Mouse (Mus musculus) bone marrow, adult 2 months (tissue): ENCODE data around the gene Plekha5. TPM values are rescaled to one million over a fixed set of nuclear protein-coding genes. Genes with fewer than 3 reads are reported as not detected.

Experiments
- H3K27ac ChIP-seq: fragments of 200-500 bp; 2 replicates; pipeline ENCODE4 v1.5.1; 2012; ENCODE audit warnings: low read depth, mild to moderate bottlenecking, control low read depth, inconsistent platforms, low read length; ENCODE audit not compliant: control insufficient read depth, poor library complexity, insufficient read depth
- H3K4me1 ChIP-seq: fragments of 200-500 bp; 2 replicates; pipeline ENCODE4 v1.6.1; 2011; ENCODE audit warnings: low read length; ENCODE audit not compliant: control insufficient read depth, insufficient read depth
- H3K4me3 ChIP-seq: fragments of 200-500 bp; replicated peaks from 2 replicates; pipeline ENCODE3; 2011; ENCODE audit warnings: mild to moderate bottlenecking, low read depth, low read length, control low read depth; ENCODE audit not compliant: control insufficient read depth
- CTCF ChIP-seq: fragments of 200-500 bp; IDR thresholded peaks from 2 replicates; pipeline ENCODE4 v1.5.1; 2011; ENCODE audit warnings: low read length, control low read depth; ENCODE audit not compliant: control insufficient read depth, insufficient read depth
- POLR2A ChIP-seq: fragments of 200-500 bp; IDR thresholded peaks from 2 replicates; pipeline ENCODE4 v1.6.1; 2011; ENCODE audit warnings: low read depth, mild to moderate bottlenecking, control low read depth, low read length, borderline replicate concordance; ENCODE audit not compliant: control insufficient read depth
- WGBS: fragments of 180-500 bp; shearing (Covaris S2); methylation state at CpG from one replicate; pipeline ENCODE4 v1.1.7; 2018; 5-methylcytosine and 5-hydroxymethylcytosine counted together
- polyA plus RNA-seq: library from polyadenylated mRNA; stranded (reverse); fragments of >200 nt; gene quantifications from 2 replicates; pipeline ENCODE4 v1.2.4, GENCODE M21; 2011; ENCODE audit warnings: low replicate concordance; ENCODE audit not compliant: missing spikeins, insufficient read depth, insufficient read length

Plekha5 gene
- polyA plus RNA-seq, 1 experiment: 3.8 TPM

GRCm38 (mm10) chr6:140448010-140448739, 24.3 kb downstream of the Plekha5 start:
- Histone ChIP-seq H3K27ac (no peak overlapping the region), H3K4me3 (no peak overlapping the region), H3K4me1 (no peaks in the 10 kb centered on the region)
- WGBS: 89% methylated on average over 21 of the region's 21 CpGs
- TF ChIP-seq CTCF (no peak), POLR2A (no peak)

- Histone ChIP-seq H3K4me3 (no peak overlapping the region), H3K4me1 (no peaks in the 10 kb centered on the region), H3K27ac (no peak overlapping the region)
- 82% methylated on average over 5 of the region's 5 CpGs for WGBS
- TF ChIP-seq CTCF (no peak), POLR2A (no peak)
These were observed 26.8 kb downstream of the Plekha5 start for GRCm38 (mm10) chr6:140450693-140451092.

GRCm38 (mm10) chr6:140452736-140453135, 28.9 kb downstream of the Plekha5 start:
- TF ChIP-seq POLR2A: no peak
- no peak for TF ChIP-seq CTCF
- Histone ChIP-seq H3K4me1 (no peaks in the 10 kb centered on the region), H3K27ac (no peak overlapping the region; the same call in 1 of the 2 replicates), H3K4me3 (no peak overlapping the region)
- 86% methylated on average over 8 of the region's 8 CpGs for WGBS

- WGBS: 70% methylated on average over 5 of the region's 5 CpGs
- H3K4me3 ChIP-seq: no peak overlapping the region
- no peaks in the 10 kb centered on the region for H3K4me1 ChIP-seq
- no peak for TF ChIP-seq CTCF
- no peak for TF ChIP-seq POLR2A
- H3K27ac ChIP-seq: no peak overlapping the region
These were observed 29.6 kb downstream of the Plekha5 start for GRCm38 (mm10) chr6:140453454-140453853.

GRCm38 (mm10) chr6:140454388-140454787, 30.5 kb downstream of the Plekha5 start:
- H3K27ac ChIP-seq: no peak overlapping the region
- 83% methylated on average over 3 of the region's 3 CpGs for WGBS
- TF ChIP-seq CTCF (no peak), POLR2A (no peak)
- no peaks in the 10 kb centered on the region for H3K4me1 ChIP-seq
- H3K4me3 ChIP-seq: no peak overlapping the region

GRCm38 (mm10) chr6:140455851-140456250, 32.0 kb downstream of the Plekha5 start:
- TF ChIP-seq POLR2A (no peak), CTCF (no peak)
- Histone ChIP-seq H3K4me3 (no peak overlapping the region), H3K4me1 (no peaks in the 10 kb centered on the region), H3K27ac (no peak overlapping the region)
- 73% methylated on average over 3 of the region's 3 CpGs for WGBS

- no peak overlapping the region for H3K27ac ChIP-seq
- TF ChIP-seq POLR2A (no peak), CTCF (no peak)
- WGBS: 84% methylated on average over 15 of the region's 15 CpGs
- H3K4me3 ChIP-seq: no peak overlapping the region
- no peaks in the 10 kb centered on the region for H3K4me1 ChIP-seq
These were observed 32.7 kb downstream of the Plekha5 start for GRCm38 (mm10) chr6:140456393-140457163.

- H3K27ac ChIP-seq: no peak overlapping the region
- 73% methylated on average over 7 of the region's 7 CpGs for WGBS
- no peaks in the 10 kb centered on the region; the same call in 1 of the 2 replicates for H3K4me1 ChIP-seq
- H3K4me3 ChIP-seq: no peak overlapping the region
- no peak for TF ChIP-seq POLR2A
- TF ChIP-seq CTCF: no peak
These were observed 36.5 kb downstream of the Plekha5 start for GRCm38 (mm10) chr6:140460398-140460797.
